Mouse (Mus musculus) midbrain, embryonic 14.5 days (tissue): Measurements from ENCODE around the gene Dst. TPM values are rescaled to one million over a fixed set of nuclear protein-coding genes. Genes with fewer than 3 reads are reported as not detected.

ENCODE experiments used
- ATAC-seq: fragments of 200-750 bp; cut with Nextera tagmentation; 2 replicates; pipeline ENCODE4 v1.8.0; 2017; ENCODE audit warnings: moderate number of reproducible peaks, moderate library complexity; ENCODE audit not compliant: low FRiP score, low TSS enrichment
- DNase-seq: peaks from one replicate; pipeline ENCODE4 v3.0.0-alpha.2; 2015
- H3K27ac ChIP-seq: fragments of 300-500 bp; sonication (generic); replicated peaks from 2 replicates; pipeline ENCODE4 v1.5.1; 2014; ENCODE audit warnings: mild to moderate bottlenecking, low read depth, low read length, moderate library complexity
- H3K27me3 ChIP-seq: fragments of 300-500 bp; sonication (generic); 2 replicates; pipeline ENCODE4 v1.6.1; 2014; ENCODE audit warnings: low read length, control low read depth, mixed read lengths; ENCODE audit not compliant: control insufficient read depth, insufficient read depth
- H3K36me3 ChIP-seq: fragments of 300-500 bp; sonication (generic); 2 replicates; pipeline ENCODE4 v1.6.1; 2014; ENCODE audit warnings: low read length, control low read depth; ENCODE audit not compliant: control insufficient read depth, insufficient read depth
- H3K4me1 ChIP-seq: fragments of 300-500 bp; sonication (generic); 2 replicates; pipeline ENCODE4 v1.6.1; 2014; ENCODE audit warnings: mild to moderate bottlenecking, antibody characterized with exemption, low read length, control low read depth; ENCODE audit not compliant: control insufficient read depth, insufficient read depth
- H3K4me2 ChIP-seq: fragments of 300-500 bp; sonication (generic); 2 replicates; pipeline ENCODE4 v1.6.1; 2014; ENCODE audit warnings: mild to moderate bottlenecking, low read length, moderate library complexity
- H3K4me3 ChIP-seq: fragments of 300-500 bp; sonication (generic); replicated peaks from 2 replicates; pipeline ENCODE4 v1.5.1; 2014; ENCODE audit warnings: low read depth, low read length
- H3K9ac ChIP-seq: fragments of 300-500 bp; sonication (generic); replicated peaks from 2 replicates; pipeline ENCODE4 v1.6.1; 2014; ENCODE audit warnings: mild to moderate bottlenecking, low read length, moderate library complexity
- H3K9me3 ChIP-seq: fragments of 300-500 bp; sonication (generic); 2 replicates; pipeline ENCODE4 v1.6.1; 2016; ENCODE audit warnings: low read length, control low read depth, mixed read lengths; ENCODE audit not compliant: control insufficient read depth
- WGBS: fragments of 180-500 bp; shearing (Covaris S2); extraction: QIAGEN DNeasy Blood & Tissue Kit; methylation state at CpG from one replicate; pipeline ENCODE4 v1.1.7; 2014; 5-methylcytosine and 5-hydroxymethylcytosine counted together
- polyA plus RNA-seq: library from polyadenylated mRNA; unstranded; fragments of >200 nt; fragmentation: Nextera tagmentation; extraction: Ambion mirVana; gene quantifications from 2 replicates; pipeline ENCODE4 v1.2.1, GENCODE M21; 2014

Gene Dst
- polyA plus RNA-seq, 1 experiment from 2014 or later, result 59.8 TPM

- Histone ChIP-seq H3K4me2 (no peak overlapping the region), H3K9me3 (no peaks in the 10 kb centered on the region), H3K36me3 (no peaks in the 10 kb centered on the region), H3K4me3 (no peak overlapping the region), H3K4me1 (no peaks in the 10 kb centered on the region), H3K27me3 (no peaks in the 10 kb centered on the region), H3K27ac (no peak overlapping the region), H3K9ac (no peak overlapping the region)
- WGBS, result 89% methylated on average over 9 of the region's 9 CpGs
- DNase-seq (no peak), ATAC-seq (no peak)
These were observed 221.7 kb downstream of the Dst start for GRCm38 (mm10) chr1:34129691-34130090.

GRCm38 (mm10) chr1:34130804-34131203, 222.8 kb downstream of the Dst start:
- DNase-seq (no peak), ATAC-seq (no peak)
- H3K27me3 ChIP-seq, result no peaks in the 10 kb centered on the region
- H3K4me2 ChIP-seq, result no peak overlapping the region
- no peaks in the 10 kb centered on the region for H3K9me3 ChIP-seq
- 46% methylated on average over 10 of the region's 10 CpGs for whole genome bisulfite sequencing
- no peak overlapping the region for H3K4me3 ChIP-seq
- H3K27ac ChIP-seq, result no peak overlapping the region
- H3K4me1 ChIP-seq, result no peaks in the 10 kb centered on the region
- no peak overlapping the region for H3K9ac ChIP-seq
- H3K36me3 ChIP-seq, result 0 out of 2 replicates have a peak, but pooled peaks cover 3% of the 10 kb centered on the region

GRCm38 (mm10) chr1:34132875-34133274, 224.8 kb downstream of the Dst start:
- WGBS, result 88% methylated on average over 16 of the region's 16 CpGs
- no peak overlapping the region for H3K4me2 ChIP-seq

GRCm38 (mm10) chr1:34135535-34135934, 227.5 kb downstream of the Dst start:
- 92% methylated on average over 3 of the region's 3 CpGs for WGBS
- H3K4me2 ChIP-seq, result no peak overlapping the region
- no peaks in the 10 kb centered on the region for H3K27me3 ChIP-seq
- H3K9ac ChIP-seq, result no peak overlapping the region
- ATAC-seq, result no peak
- H3K4me3 ChIP-seq, result no peak overlapping the region
- no peaks in the 10 kb centered on the region for H3K9me3 ChIP-seq
- H3K36me3 ChIP-seq, result peaks cover 3% of the 10 kb centered on the region; the same call in 1 of the 2 replicates
- no peaks in the 10 kb centered on the region for H3K4me1 ChIP-seq
- DNase-seq, result no peak
- H3K27ac ChIP-seq, result no peak overlapping the region

More at GRCm38 (mm10) chr1:34132875-34133274, 224.8 kb downstream of the Dst start:
- Histone ChIP-seq H3K9me3 (no peaks in the 10 kb centered on the region), H3K36me3 (peaks cover 3% of the 10 kb centered on the region; the same call in 1 of the 2 replicates), H3K4me3 (no peak overlapping the region), H3K27me3 (no peaks in the 10 kb centered on the region), H3K4me1 (no peaks in the 10 kb centered on the region), H3K9ac (no peak overlapping the region), H3K27ac (no peak overlapping the region)
- ATAC-seq (no peak), DNase-seq (no peak)

- Histone ChIP-seq H3K36me3 (peaks cover 3% of the 10 kb centered on the region; the same call in 1 of the 2 replicates), H3K9ac (no peak overlapping the region), H3K4me3 (no peak overlapping the region), H3K27ac (no peak overlapping the region), H3K4me2 (no peak overlapping the region), H3K4me1 (no peaks in the 10 kb centered on the region), H3K9me3 (no peaks in the 10 kb centered on the region), H3K27me3 (no peaks in the 10 kb centered on the region)
- no peak for DNase-seq
- ATAC-seq, result no peak
- WGBS, result 65% methylated on average over 13 of the region's 13 CpGs
These were observed 231.3 kb downstream of the Dst start for GRCm38 (mm10) chr1:34139191-34139853.

GRCm38 (mm10) chr1:34139871-34140471, 231.9 kb downstream of the Dst start:
- Histone ChIP-seq H3K27me3 (no peaks in the 10 kb centered on the region), H3K9me3 (no peaks in the 10 kb centered on the region), H3K4me2 (no peak overlapping the region), H3K4me3 (no peak overlapping the region), H3K36me3 (peaks cover 3% of the 10 kb centered on the region; the same call in 1 of the 2 replicates), H3K9ac (no peak overlapping the region), H3K27ac (no peak overlapping the region), H3K4me1 (no peaks in the 10 kb centered on the region)
- ATAC-seq (no peak), DNase-seq (no peak)
- WGBS, result 92% methylated on average over 6 of the region's 6 CpGs

- no peak overlapping the region for H3K4me2 ChIP-seq
- no peaks in the 10 kb centered on the region; the same call in 1 of the 2 replicates for H3K36me3 ChIP-seq
- DNase-seq (no peak), ATAC-seq (no peak)
- H3K4me1 ChIP-seq, result no peaks in the 10 kb centered on the region
- H3K9ac ChIP-seq, result no peak overlapping the region
- H3K9me3 ChIP-seq, result no peaks in the 10 kb centered on the region
- WGBS, result 52% methylated on average over 3 of the region's 3 CpGs
- no peak overlapping the region for H3K27ac ChIP-seq
- no peak overlapping the region for H3K4me3 ChIP-seq
- H3K27me3 ChIP-seq, result no peaks in the 10 kb centered on the region
These were observed 232.7 kb downstream of the Dst start for GRCm38 (mm10) chr1:34140686-34141085.

GRCm38 (mm10) chr1:34142951-34143580, 235.0 kb downstream of the Dst start:
- WGBS, result 58% methylated on average over 9 of the region's 9 CpGs
- no peaks in the 10 kb centered on the region for H3K9me3 ChIP-seq
- H3K9ac ChIP-seq, result no peak overlapping the region
- no peaks in the 10 kb centered on the region for H3K36me3 ChIP-seq
- no peak overlapping the region for H3K27ac ChIP-seq
- no peak for ATAC-seq
- DNase-seq, result no peak
- no peaks in the 10 kb centered on the region for H3K4me1 ChIP-seq
- no peak overlapping the region for H3K4me3 ChIP-seq
- no peaks in the 10 kb centered on the region for H3K27me3 ChIP-seq
- H3K4me2 ChIP-seq, result no peak overlapping the region
